23 mouse cellular contexts compared by ENCODE assay signal in genomic region chr6:141425114-141425513, GRCm38 (mm10).
DNase-seq lines count a peak whose midpoint lies in the region; ATAC-seq lines count a peak whose summit lies in the region.
"Had no signal": no experiment of that assay in that cellular context is flagged by ENCODE, and none has a peak within 500 bp of the region (broad histone marks: within the 10 kb centered on the region; RNA-seq: fewer than 3 reads in every experiment).

No protein-coding gene starts in this region.

- no peaks in the 10 kb centered on the region for H3K27me3 ChIP-seq in forebrain, embryonic 14.5 days (replicated peaks; ENCODE audit: control insufficient read depth, insufficient read depth, low read length)
- H3K27me3 ChIP-seq in forebrain, embryonic 13.5 days = no peaks in the 10 kb centered on the region
- no peaks in the 10 kb centered on the region for H3K27me3 ChIP-seq in embryonic facial prominence, embryonic 10.5 days (replicated peaks; ENCODE audit: low read depth, poor library complexity, severe bottlenecking)
- no peaks in the 10 kb centered on the region for H3K27me3 ChIP-seq in midbrain, embryonic 11.5 days (ENCODE audit: control insufficient read depth, insufficient read depth, low read length)
- H3K27me3 ChIP-seq: embryonic facial prominence, embryonic 13.5 days; heart, embryonic 13.5 days; lung, embryonic 15.5 days had no signal

- ATAC-seq in forebrain, embryonic 14.5 days = peak; percentile 38; the same call in 1 of the 2 replicates
- no peak for ATAC-seq in forebrain, embryonic 13.5 days
- ATAC-seq in midbrain, embryonic 11.5 days (ENCODE audit: low FRiP score) = no peak
- ATAC-seq: activated CD4-positive, CD25-positive, alpha-beta regulatory T cell, adult 4 months had no signal

- intact Hi-C loops in left cerebral cortex, postnatal 4 days (cut with DNase I) = no loop called here

- H3K4me1 ChIP-seq in forebrain, embryonic 14.5 days (ENCODE audit: control insufficient read depth, insufficient read depth, low read length) = no peaks in the 10 kb centered on the region; the same call in 1 of the 2 replicates
- no peaks in the 10 kb centered on the region for H3K4me1 ChIP-seq in forebrain, embryonic 13.5 days
- H3K4me1 ChIP-seq in embryonic facial prominence, embryonic 10.5 days = no peaks in the 10 kb centered on the region
- no peaks in the 10 kb centered on the region for H3K4me1 ChIP-seq in midbrain, embryonic 11.5 days (ENCODE audit: control insufficient read depth, insufficient read depth, low read length)
- H3K4me1 ChIP-seq: embryonic facial prominence, embryonic 13.5 days; midbrain, embryonic 10.5 days had no signal

- no peak overlapping the region for H3K4me2 ChIP-seq in forebrain, embryonic 14.5 days (ENCODE audit: low read length)
- no peak overlapping the region for H3K4me2 ChIP-seq in forebrain, embryonic 13.5 days
- H3K4me2 ChIP-seq in midbrain, embryonic 11.5 days = no peak overlapping the region
- H3K4me2 ChIP-seq: embryonic facial prominence, embryonic 13.5 days; heart, embryonic 13.5 days; lung, embryonic 15.5 days had no signal

- no peak overlapping the region for H3K4me3 ChIP-seq in forebrain, embryonic 14.5 days (ENCODE audit: low read depth, low read length)
- no peak overlapping the region for H3K4me3 ChIP-seq in forebrain, embryonic 13.5 days
- no peak overlapping the region for H3K4me3 ChIP-seq in embryonic facial prominence, embryonic 10.5 days
- H3K4me3 ChIP-seq in midbrain, embryonic 11.5 days (ENCODE audit: low read depth, low read length) = no peak overlapping the region
- H3K4me3 ChIP-seq: embryonic facial prominence, embryonic 13.5 days; heart, embryonic 13.5 days; lung, embryonic 15.5 days; midbrain, embryonic 10.5 days had no signal

- peak; percentile 32 for DNase-seq in forebrain, embryonic 14.5 days (ENCODE audit: low spot score)
- peak; percentile 18 for DNase-seq in left cerebral cortex, postnatal 4 days
- DNase-seq in left cerebral cortex, adult 8-10 months (ENCODE audit: low spot score in 2 of 2) = no peak
- DNase-seq in cerebellum, postnatal 25 days = peak; percentile 42 to 72
- no peak for DNase-seq in embryonic facial prominence, embryonic 10.5 days (ENCODE audit: low spot score)
- no peak for DNase-seq in midbrain, embryonic 11.5 days (ENCODE audit: low spot score, missing footprints)
- no peak for DNase-seq in layer of hippocampus, adult 9-10 months (ENCODE audit: low spot score)
- DNase-seq: adrenal gland, postnatal 10 days; gastrocnemius, postnatal 14 days; kidney, adult 18-20 months; lung, postnatal 4 days; right cerebral cortex, postnatal 25 days; thymus, postnatal 25 days had no signal

- no peaks in the 10 kb centered on the region for H3K9me3 ChIP-seq in forebrain, embryonic 14.5 days (replicated peaks; ENCODE audit: control insufficient read depth, low read length)
- H3K9me3 ChIP-seq in forebrain, embryonic 13.5 days (replicated peaks) = no peaks in the 10 kb centered on the region
- no peaks in the 10 kb centered on the region for H3K9me3 ChIP-seq in embryonic facial prominence, embryonic 10.5 days
- H3K9me3 ChIP-seq in midbrain, embryonic 11.5 days (ENCODE audit: control insufficient read depth, low read length) = no peaks in the 10 kb centered on the region
- H3K9me3 ChIP-seq: embryonic facial prominence, embryonic 13.5 days; heart, embryonic 13.5 days; lung, embryonic 15.5 days; midbrain, embryonic 10.5 days had no signal

- H3K9ac ChIP-seq in forebrain, embryonic 14.5 days (ENCODE audit: low read length) = no peak overlapping the region
- H3K9ac ChIP-seq in forebrain, embryonic 13.5 days = no peak overlapping the region
- no peak overlapping the region for H3K9ac ChIP-seq in midbrain, embryonic 11.5 days (ENCODE audit: low read length)
- H3K9ac ChIP-seq: embryonic facial prominence, embryonic 13.5 days; heart, embryonic 13.5 days; liver, embryonic 14.5 days; lung, embryonic 15.5 days had no signal

- 80% methylated on average over 6 of the region's 6 CpGs for WGBS in forebrain, embryonic 14.5 days
- 84% methylated on average over 6 of the region's 6 CpGs for WGBS in forebrain, embryonic 13.5 days
- 91% methylated on average over 6 of the region's 6 CpGs for WGBS in embryonic facial prominence, embryonic 10.5 days
- WGBS in midbrain, embryonic 11.5 days = 90% methylated on average over 6 of the region's 6 CpGs

- H3K27ac ChIP-seq in forebrain, embryonic 14.5 days (ENCODE audit: low read depth, low read length) = no peak overlapping the region
- no peak overlapping the region for H3K27ac ChIP-seq in forebrain, embryonic 13.5 days
- no peak overlapping the region for H3K27ac ChIP-seq in embryonic facial prominence, embryonic 10.5 days (replicated peaks)
- no peak overlapping the region for H3K27ac ChIP-seq in midbrain, embryonic 11.5 days (ENCODE audit: low read depth, low read length)
- H3K27ac ChIP-seq: embryonic facial prominence, embryonic 13.5 days; heart, embryonic 13.5 days; kidney, postnatal 0 days; liver, embryonic 14.5 days; lung, embryonic 15.5 days; midbrain, embryonic 10.5 days; stomach, postnatal 0 days had no signal

- H3K36me3 ChIP-seq in forebrain, embryonic 14.5 days (ENCODE audit: control insufficient read depth, insufficient read depth, low read length) = no peaks in the 10 kb centered on the region
- H3K36me3 ChIP-seq in forebrain, embryonic 13.5 days (ENCODE audit: poor library complexity, severe bottlenecking) = no peaks in the 10 kb centered on the region
- no peaks in the 10 kb centered on the region for H3K36me3 ChIP-seq in embryonic facial prominence, embryonic 10.5 days (replicated peaks)
- no peaks in the 10 kb centered on the region for H3K36me3 ChIP-seq in midbrain, embryonic 11.5 days (ENCODE audit: control insufficient read depth, insufficient read depth, low read length)
- H3K36me3 ChIP-seq: embryonic facial prominence, embryonic 13.5 days; G1E; heart, embryonic 13.5 days; lung, embryonic 15.5 days; midbrain, embryonic 10.5 days had no signal

Comparison
In these comparisons a context has a peak if more than half of its experiments do, and no peak if none do; other contexts are left out.
1. DNase-seq: peak in forebrain, embryonic 14.5 days (single experiment), left cerebral cortex, postnatal 4 days (single experiment) and cerebellum, postnatal 25 days (2 of 2); none in left cerebral cortex, adult 8-10 months (0 of 2), embryonic facial prominence, embryonic 10.5 days (single experiment), midbrain, embryonic 11.5 days (single experiment) and layer of hippocampus, adult 9-10 months (single experiment).